8 mouse cellular contexts compared by ENCODE assay signal in the genomic region with DNA sequence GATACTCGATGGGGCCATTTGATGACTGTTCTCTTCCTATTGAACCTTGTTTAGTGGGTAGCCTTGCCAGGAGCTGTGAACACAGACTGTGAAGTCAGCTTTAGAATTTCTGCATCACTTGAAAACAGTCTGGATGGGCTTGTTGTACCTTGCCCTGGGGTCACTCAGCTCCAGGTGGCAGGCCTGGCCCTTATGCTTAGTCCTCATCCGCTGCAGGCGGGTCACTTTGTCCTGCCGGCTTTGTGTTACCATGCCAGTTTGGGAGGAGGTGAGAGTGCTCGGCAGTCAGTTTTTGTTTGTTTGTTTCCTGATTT. TPM values are rescaled to one million over a fixed set of nuclear protein-coding genes. Genes with fewer than 3 reads are reported as not detected.
A peak's percentile ranks its signal among the peaks of the same experiment; 100 is the strongest.
DNase-seq lines count a peak whose midpoint lies in the region; ATAC-seq and TF ChIP-seq lines count a peak whose summit lies in the region.

No protein-coding gene starts in this region.

- H3ac ChIP-seq in myocyte (ENCODE audit: control insufficient read depth, insufficient read length) = peak overlapping the region; percentile 2

- peak overlapping the region; percentile 83 for H3K9ac ChIP-seq in embryonic facial prominence, embryonic 12.5 days
- H3K9ac ChIP-seq in kidney, embryonic 15.5 days = peak overlapping the region; percentile 80

- H3K27ac ChIP-seq in embryonic facial prominence, embryonic 12.5 days = no peak overlapping the region
- peak overlapping the region; percentile 89 for H3K27ac ChIP-seq in kidney, embryonic 15.5 days

- H3K4me3 ChIP-seq in embryonic facial prominence, embryonic 12.5 days = peak overlapping the region; percentile 74
- peak overlapping the region; percentile 79 for H3K4me3 ChIP-seq in kidney, embryonic 15.5 days (replicated peaks)
- peak overlapping the region; percentile 43 for H3K4me3 ChIP-seq in myocyte

- no peaks in the 10 kb centered on the region for H3K79me2 ChIP-seq in myocyte (ENCODE audit: control insufficient read depth, insufficient read depth)

- no peaks in the 10 kb centered on the region for H3K9me3 ChIP-seq in embryonic facial prominence, embryonic 12.5 days
- H3K9me3 ChIP-seq in kidney, embryonic 15.5 days (replicated peaks) = no peaks in the 10 kb centered on the region

- no peak for ATAC-seq in embryonic facial prominence, embryonic 12.5 days (ENCODE audit: insufficient number of reproducible peaks, insufficient read depth, low FRiP score, low TSS enrichment)
- no peak for ATAC-seq in kidney, embryonic 15.5 days (replicated peaks; ENCODE audit: low FRiP score)

- WGBS in embryonic facial prominence, embryonic 12.5 days = 18% methylated on average over 5 of the region's 5 CpGs
- 22% methylated on average over 5 of the region's 5 CpGs for WGBS in kidney, embryonic 15.5 days

- no peak for TF ChIP-seq POLR2A in myocyte (IDR thresholded peaks at IDR 0.05; ENCODE audit: insufficient read length, low read depth)

- H3K36me3 ChIP-seq in embryonic facial prominence, embryonic 12.5 days = no peaks in the 10 kb centered on the region
- peaks cover 29% of the 10 kb centered on the region for H3K36me3 ChIP-seq in kidney, embryonic 15.5 days
- no peaks in the 10 kb centered on the region for H3K36me3 ChIP-seq in myocyte (ENCODE audit: control insufficient read depth, insufficient read depth)

- peak; percentile 60 for DNase-seq in kidney, adult 18-20 months
- DNase-seq in kidney, adult 11 months = no peak
- no peak for DNase-seq in embryo, embryonic 10 days (ENCODE audit: low spot score)
- DNase-seq in urinary bladder, adult 18-20 months (ENCODE audit: low spot score in 2 of 2) = no peak
- DNase-seq in right cerebral cortex, postnatal 14 days = no peak

- H3K27me3 ChIP-seq in embryonic facial prominence, embryonic 12.5 days = no peaks in the 10 kb centered on the region
- H3K27me3 ChIP-seq in kidney, embryonic 15.5 days = no peaks in the 10 kb centered on the region
- no peaks in the 10 kb centered on the region for H3K27me3 ChIP-seq in myocyte (ENCODE audit: control insufficient read depth, insufficient read depth, insufficient read length)

- peaks cover 23% of the 10 kb centered on the region for H3K4me1 ChIP-seq in embryonic facial prominence, embryonic 12.5 days
- H3K4me1 ChIP-seq in kidney, embryonic 15.5 days = peaks cover 45% of the 10 kb centered on the region

- peak overlapping the region; percentile 95 for H3K4me2 ChIP-seq in embryonic facial prominence, embryonic 12.5 days (replicated peaks)
- H3K4me2 ChIP-seq in kidney, embryonic 15.5 days = peak overlapping the region; percentile 91
- H3K4me2 ChIP-seq in myocyte (ENCODE audit: low read depth) = peak overlapping the region; percentile 92

TF ChIP-seq in myocyte, 11 proteins besides CTCF, POLR2A, EP300 and RAD21:
- no peak for TF ChIP-seq MYOG (IDR thresholded peaks at IDR 0.05; ENCODE audit: control insufficient read depth in 1 of 3, insufficient read depth in 1 of 3, insufficient read length in 2 of 3, low read depth in 2 of 3)
- no peak for TF ChIP-seq TCF3 (IDR thresholded peaks at IDR 0.05; ENCODE audit: insufficient read length, low read depth)
- TF ChIP-seq REST (IDR thresholded peaks at IDR 0.05; ENCODE audit: insufficient read depth, insufficient read length) = no peak
- TF ChIP-seq SRF (IDR thresholded peaks at IDR 0.05; ENCODE audit: control insufficient read depth, insufficient read length, low read depth) = no peak
- TF ChIP-seq E2F4 (IDR thresholded peaks at IDR 0.05; ENCODE audit: insufficient read depth) = no peak
- TF ChIP-seq USF1 (IDR thresholded peaks at IDR 0.05; ENCODE audit: low read depth) = no peak
- no peak for TF ChIP-seq MAX (IDR thresholded peaks at IDR 0.05; ENCODE audit: low read depth)

RNA-seq across cellular contexts. Expression of gene Grhpr, which starts 0.7 kb away (rescaled TPM):
- 46.9 and 50.6 TPM in 2 replicates for polyA plus RNA-seq in embryonic facial prominence, embryonic 12.5 days (2016; fragmentation: Nextera tagmentation; extraction: Ambion mirVana)
- polyA plus RNA-seq in kidney, embryonic 15.5 days (2015; fragmentation: Nextera tagmentation; extraction: Ambion mirVana) = 86.7 and 97.2 TPM in 2 replicates
- 71.1 TPM for polyA plus RNA-seq in myocyte (2012; fragmentation: generic; extraction: Trizol)

RNA-seq across cellular contexts. Expression of gene Zbtb5, which starts 30.3 kb away (rescaled TPM):
- polyA plus RNA-seq in embryonic facial prominence, embryonic 12.5 days (2016; fragmentation: Nextera tagmentation; extraction: Ambion mirVana) = 38.7 TPM in 2 replicates
- 23.0 and 24.1 TPM in 2 replicates for polyA plus RNA-seq in kidney, embryonic 15.5 days (2015; fragmentation: Nextera tagmentation; extraction: Ambion mirVana)
- polyA plus RNA-seq in myocyte (2012; fragmentation: generic; extraction: Trizol) = 5.1 TPM

RNA-seq across cellular contexts. Expression of gene Polr1e, which starts 36.5 kb away (rescaled TPM):
- 47.8 and 48.9 TPM in 2 replicates for polyA plus RNA-seq in embryonic facial prominence, embryonic 12.5 days (2016; fragmentation: Nextera tagmentation; extraction: Ambion mirVana)
- polyA plus RNA-seq in kidney, embryonic 15.5 days (2015; fragmentation: Nextera tagmentation; extraction: Ambion mirVana) = 40.9 and 48.4 TPM in 2 replicates
- polyA plus RNA-seq in myocyte (2012; fragmentation: generic; extraction: Trizol) = 18.8 TPM
